Mouse (Mus musculus): ENCODE data around the gene Cdcp1.

Cdcp1 gene

DNA sequence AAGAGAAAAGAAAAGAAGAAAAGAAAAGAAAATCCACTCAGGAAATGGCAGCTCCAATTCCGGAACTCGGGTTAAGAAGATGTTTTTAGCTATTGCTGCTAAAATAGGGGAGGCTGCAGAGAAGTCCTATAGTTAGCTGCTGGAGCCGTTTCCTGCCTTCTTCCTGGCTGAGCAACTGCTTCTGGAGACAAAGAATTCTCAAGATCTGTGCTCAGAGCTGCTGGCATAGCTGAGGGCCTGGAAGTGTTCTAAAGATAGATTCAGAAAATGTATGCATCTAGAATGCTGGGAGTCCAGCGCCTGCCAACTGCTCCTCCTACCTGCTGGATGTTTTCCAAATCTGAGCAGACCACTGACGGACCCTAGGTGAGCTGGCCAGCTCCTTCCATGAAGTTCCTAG lies 4.0 kb upstream of the Cdcp1 start:
- DNase-seq (ENCODE audit: extremely low read depth, insufficient read length, low spot score): no peak

DNA sequence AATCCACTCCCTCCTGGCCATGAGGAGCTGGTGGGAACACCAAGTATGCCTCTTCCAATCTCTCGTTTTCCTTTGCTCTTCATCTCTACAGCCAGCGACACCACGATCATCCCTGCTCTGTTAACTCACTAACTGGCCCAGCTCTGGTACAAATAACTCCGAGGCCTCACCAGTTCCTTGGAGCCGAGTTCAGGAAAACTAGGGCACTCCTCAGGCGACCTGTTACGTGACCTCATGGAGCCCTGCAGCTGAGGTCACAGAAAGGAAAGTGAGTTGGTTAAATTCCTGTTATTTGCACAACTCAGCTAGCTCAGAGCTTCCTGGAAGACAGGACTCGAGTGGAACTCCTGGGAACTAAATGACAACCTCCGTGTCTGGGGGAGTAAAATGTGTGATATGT lies 2.5 kb downstream of the Cdcp1 start:
- DNase-seq (ENCODE audit: extremely low read depth, insufficient read length, low spot score): no peak

DNA sequence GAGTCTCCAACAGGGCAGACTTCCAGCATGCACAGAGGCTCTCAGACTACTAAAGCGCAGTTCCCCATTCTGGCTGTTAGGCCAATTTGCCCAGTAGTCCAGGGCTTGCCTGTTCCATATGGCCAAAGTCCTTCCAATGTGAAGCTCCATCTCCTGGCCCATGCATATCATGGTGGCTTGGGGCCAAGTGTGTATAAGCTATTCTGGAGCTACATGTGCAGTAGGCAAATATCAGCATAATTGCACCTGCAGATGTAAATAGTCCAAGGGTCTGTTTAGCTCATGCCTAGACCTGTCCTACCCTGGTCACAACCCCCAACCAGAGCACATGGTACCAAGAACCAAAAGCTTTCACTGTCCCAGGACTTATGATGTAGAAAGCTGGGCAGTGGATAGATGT lies 7.9 kb downstream of the Cdcp1 start:
- DNase-seq (ENCODE audit: extremely low read depth, insufficient read length, low spot score): no peak

DNA sequence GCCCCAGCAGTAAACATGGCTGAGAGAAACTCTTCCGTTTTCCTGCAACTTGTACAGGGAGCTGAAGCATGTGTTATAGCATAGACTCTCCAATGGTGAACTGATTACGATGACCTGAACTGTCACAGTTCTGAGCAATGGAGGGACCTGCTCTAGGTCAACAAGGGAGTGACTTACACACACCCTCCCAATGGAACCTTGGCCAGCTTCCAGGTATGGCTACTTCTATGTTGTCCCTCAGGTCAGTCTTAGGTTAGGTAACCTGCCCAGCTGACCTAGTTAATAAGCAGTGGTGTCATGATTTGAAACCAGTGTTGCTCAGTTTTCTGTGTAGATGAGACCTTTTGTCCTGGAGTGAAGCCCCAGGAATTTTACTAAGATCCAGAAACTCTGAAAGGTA lies 8.9 kb downstream of the Cdcp1 start:
- no peak for DNase-seq (ENCODE audit: extremely low read depth, insufficient read length, low spot score)

DNA sequence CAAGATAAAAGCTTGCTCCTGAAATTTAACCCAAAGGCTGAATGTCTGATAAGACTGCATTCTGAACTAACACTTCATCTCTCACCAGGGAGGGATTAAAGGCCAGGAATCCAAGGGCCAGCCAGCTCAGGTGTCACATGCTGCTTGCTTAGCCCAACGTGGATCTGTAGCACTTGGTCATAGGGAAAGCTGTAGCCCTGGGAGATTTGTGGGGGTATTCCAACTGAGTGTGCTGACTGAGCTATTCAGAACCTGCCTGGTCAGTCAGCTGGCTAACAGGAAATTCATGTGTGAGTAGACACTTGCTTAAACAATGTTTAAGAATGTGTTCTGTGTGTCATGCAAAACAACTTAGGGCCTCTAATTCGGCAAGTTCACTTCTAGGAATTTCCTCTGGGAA lies 9.3 kb downstream of the Cdcp1 start:
- no peak for DNase-seq (ENCODE audit: extremely low read depth, insufficient read length, low spot score)

DNA sequence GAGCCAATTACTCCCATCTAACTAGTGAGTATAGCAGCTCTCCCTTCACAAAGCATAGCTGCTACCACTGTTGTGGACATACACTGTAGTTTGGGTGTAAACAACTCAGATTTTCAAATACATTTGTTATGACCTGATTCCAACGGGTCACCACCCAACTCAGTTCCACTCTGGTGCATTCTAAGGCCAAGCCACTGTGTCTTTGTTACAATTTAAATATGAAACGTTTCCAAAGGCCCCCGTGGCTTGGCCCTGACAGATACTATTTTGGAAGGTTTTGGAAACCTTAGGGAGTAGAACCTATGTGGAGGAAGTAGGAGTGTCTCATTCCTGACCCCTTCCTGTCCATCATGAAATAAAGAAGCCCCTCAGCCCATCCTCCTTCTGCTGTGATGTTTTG lies 15.7 kb downstream of the Cdcp1 start:
- no peak for DNase-seq (ENCODE audit: extremely low read depth, insufficient read length, low spot score)

DNA sequence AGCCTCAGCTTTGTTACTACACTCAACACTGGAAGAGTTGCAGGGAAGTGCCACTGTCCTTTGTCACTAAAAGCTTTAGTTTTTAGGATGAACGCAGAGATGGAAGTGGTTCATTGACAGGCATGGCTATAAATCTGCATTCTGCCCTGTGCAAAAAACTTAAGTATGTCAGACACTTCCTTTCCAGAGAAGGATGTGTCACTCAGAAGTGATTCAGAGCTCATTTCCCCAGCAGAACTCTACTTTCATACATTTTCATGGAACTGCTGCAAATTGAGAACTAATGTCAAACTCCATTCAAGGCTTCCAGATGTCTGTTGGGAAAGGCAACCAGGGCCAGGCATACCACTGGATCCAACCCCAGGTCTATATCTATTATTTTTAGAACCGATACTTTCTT lies 27.6 kb downstream of the Cdcp1 start:
- no peak for DNase-seq (ENCODE audit: extremely low read depth, insufficient read length, low spot score)

DNA sequence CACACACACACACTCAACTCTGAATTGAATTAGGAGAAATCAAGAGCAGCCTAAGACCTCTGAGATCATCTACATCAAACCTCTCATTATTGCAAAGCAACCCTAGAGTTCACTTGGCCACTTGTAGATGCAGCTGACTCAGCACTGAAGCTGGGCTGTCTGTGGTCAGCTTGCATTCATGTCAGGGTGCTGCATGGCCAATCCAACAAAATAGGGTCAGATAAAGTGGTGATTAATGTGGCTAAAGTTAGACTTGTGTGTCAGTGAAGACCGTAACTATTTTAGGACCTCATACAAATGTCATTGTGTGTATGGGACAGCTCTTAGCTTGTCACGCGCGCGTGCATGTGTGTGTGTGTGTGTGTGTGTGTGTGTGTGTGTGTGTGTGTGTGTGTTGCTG lies 28.2 kb downstream of the Cdcp1 start:
- DNase-seq (ENCODE audit: extremely low read depth, insufficient read length, low spot score): peak; percentile 59

DNA sequence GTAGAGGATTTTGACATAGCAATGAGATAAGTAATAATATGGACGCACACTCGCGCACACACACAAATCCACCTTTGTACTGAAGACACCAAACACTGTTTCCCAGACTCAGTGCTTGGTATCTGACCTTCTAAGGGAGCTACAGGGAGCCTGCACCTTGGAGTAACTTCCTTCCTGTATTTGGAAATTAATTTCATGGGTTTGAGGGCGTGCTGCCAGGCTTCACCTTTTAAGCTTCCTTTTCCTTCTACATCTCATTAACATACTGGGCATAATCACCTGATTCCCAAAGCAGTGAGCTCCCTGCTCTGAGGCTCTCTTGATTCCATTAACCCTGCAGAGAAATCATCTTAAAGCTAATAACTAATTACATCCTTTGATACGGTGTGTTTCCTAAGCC lies 29.7 kb downstream of the Cdcp1 start:
- DNase-seq (ENCODE audit: extremely low read depth, insufficient read length, low spot score): no peak

DNA sequence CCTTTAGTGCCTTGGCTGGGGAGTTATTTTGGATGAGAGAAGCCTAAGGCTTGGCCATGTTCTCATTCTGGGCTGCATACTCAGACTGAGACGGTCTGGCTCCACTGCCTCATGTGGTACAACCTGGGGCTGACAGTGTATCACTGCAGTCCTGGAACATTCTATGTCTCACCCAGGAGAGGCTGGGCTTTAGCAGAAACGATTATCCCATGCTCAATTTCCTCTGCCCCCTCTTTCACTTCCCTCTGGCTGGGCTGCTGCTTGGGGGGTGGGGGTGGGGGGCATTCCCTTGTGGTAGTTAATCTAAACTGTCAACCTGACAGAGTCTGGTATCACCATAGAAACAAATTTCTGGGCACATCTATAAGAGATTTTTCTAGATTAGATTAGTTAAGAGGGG lies 30.3 kb downstream of the Cdcp1 start:
- no peak for DNase-seq (ENCODE audit: extremely low read depth, insufficient read length, low spot score)

DNA sequence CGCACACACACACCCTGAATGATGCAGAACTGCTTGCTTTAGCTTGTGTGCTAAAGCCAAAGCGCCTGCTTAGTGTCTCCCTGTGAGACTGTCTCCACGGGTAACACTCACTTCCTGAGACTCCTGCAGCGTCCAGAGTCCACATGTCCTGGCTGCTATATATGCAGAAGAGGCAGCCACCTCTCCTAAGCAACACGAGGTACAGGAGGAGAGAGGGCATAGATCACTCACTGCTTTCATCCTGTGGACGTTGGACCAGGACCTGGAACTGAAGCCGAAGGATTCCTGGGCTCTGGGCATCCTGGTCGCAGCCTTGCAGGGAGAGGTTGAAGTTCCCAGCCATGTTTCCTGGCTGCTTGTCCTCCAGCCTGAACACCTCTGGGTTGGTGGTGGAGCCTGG lies 32.6 kb downstream of the Cdcp1 start:
- no peak for DNase-seq (ENCODE audit: extremely low read depth, insufficient read length, low spot score)

DNA sequence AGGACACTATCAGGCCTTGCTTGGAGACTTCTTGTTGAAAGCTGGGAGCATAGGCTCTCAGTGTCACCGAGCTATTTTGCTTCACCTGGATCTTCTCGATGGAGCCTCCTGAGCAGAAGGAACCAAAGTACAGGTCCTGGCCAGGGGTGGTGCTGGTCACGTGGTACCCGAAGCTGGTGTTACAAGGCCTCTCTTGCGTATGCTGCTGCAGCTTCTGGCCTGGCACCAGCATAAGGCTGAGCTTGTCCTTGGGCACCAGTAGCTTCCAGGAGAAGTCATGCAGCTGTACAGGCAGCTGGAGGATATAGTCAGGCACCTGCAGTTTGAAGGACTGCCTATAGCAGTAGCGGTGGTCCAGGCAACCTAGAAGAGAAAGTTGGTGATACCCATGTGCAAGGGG lies 35.8 kb downstream of the Cdcp1 start:
- no peak for DNase-seq (ENCODE audit: extremely low read depth, insufficient read length, low spot score)

DNA sequence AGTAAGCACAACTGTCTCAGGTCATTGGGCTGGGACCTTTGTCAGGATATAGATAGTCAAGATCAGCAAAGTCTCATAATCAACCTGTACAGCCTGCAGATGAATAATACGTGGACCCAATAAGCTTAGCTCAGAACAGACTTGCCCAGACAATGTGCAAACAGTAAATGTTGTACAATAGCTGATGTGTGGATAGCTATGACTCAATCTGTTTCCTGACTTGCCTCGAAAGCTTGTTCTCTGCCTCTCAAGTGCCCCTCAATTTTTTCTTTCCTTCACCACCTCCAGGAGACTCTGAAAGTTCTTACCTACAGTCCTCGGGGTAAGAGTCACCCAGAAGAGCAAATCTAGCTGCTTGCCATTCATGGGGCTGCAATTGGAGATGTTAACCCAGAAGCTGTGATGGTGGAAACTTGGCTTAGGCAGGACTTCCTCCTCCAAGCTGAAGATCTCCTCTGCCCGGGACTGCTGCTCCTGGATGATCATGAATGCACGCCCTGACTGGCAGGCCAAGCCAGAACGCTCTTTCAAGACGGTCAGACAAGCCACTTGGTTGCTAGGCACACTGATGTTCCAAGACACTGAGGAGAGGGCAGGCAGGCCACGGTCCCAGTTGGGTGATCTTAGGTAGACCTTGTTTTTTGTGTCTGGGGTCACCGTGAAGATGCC lies 38.3 kb downstream of the Cdcp1 start:
- no peak for DNase-seq (ENCODE audit: extremely low read depth, insufficient read length, low spot score)

DNA sequence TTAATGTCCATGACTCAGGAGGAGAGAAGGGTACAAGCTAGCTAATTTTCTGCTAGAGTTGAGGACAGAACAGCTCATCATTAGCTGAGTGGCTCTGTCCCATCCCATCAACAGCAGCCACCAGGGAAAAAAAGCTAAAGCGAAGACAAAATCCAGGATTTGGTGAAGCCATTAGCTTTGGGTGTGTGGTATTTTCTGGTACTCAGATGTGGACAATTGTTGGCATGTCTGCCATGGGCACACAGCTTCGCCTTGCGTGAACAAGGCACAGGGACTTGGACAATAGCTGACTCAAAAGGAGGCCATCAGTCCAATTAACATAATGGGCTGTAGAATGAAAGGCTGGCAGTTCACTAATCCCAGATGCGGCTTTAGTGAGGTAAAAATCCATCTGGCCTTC lies 41.5 kb downstream of the Cdcp1 start:
- no peak for DNase-seq (ENCODE audit: extremely low read depth, insufficient read length, low spot score)

DNA sequence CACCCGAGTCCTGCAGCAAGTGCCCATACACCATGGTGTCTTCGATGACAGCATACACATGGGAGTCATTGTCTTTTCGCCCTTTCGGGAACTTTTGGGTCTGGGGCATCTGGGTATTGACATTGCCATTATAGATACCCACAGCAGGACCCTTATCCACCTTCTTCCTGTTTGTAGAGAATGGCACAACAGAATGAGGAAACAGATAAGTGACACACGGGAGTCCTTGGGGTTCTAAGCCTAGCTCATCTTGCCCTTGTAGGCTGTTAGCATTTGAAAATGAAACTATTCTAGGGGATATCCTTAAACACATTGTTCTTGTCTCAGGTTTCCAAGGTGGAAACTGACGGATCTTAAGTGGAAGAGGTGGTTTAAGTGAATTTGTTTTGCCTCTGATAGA lies 42.1 kb downstream of the Cdcp1 start:
- DNase-seq (ENCODE audit: extremely low read depth, insufficient read length, low spot score): no peak

DNA sequence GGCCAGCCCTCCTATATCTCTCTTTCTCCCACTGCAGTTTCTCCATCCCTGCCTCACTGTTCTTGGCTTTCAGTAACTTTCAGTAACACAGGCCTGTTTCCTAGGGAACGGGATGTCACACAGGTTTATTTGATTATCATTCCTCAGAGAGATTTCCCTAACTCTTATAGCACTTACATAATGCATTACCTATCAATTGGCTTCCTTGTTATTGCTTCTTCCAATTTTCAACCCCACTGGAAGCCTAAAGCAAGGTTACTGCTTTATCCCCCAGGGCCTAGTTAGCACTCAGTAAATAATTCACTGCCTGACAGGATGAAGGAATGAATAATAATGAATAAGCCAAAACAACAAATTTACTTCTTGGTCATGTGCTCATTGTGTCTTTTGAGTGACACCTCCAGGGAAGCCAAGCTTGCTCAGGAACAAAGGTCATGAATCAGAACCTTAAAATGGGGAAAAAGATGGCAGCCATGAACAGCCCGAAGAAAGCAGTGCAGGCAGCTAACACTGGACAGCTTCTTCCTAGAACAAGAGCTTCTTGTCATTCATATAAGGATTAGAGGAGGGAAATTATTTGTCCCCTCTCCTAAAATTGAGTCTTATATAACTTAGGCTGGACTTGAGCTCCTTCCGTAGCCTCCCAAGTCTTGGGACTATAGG lies 49.9 kb downstream of the Cdcp1 start:
- DNase-seq (ENCODE audit: extremely low read depth, insufficient read length, low spot score): no peak

DNA sequence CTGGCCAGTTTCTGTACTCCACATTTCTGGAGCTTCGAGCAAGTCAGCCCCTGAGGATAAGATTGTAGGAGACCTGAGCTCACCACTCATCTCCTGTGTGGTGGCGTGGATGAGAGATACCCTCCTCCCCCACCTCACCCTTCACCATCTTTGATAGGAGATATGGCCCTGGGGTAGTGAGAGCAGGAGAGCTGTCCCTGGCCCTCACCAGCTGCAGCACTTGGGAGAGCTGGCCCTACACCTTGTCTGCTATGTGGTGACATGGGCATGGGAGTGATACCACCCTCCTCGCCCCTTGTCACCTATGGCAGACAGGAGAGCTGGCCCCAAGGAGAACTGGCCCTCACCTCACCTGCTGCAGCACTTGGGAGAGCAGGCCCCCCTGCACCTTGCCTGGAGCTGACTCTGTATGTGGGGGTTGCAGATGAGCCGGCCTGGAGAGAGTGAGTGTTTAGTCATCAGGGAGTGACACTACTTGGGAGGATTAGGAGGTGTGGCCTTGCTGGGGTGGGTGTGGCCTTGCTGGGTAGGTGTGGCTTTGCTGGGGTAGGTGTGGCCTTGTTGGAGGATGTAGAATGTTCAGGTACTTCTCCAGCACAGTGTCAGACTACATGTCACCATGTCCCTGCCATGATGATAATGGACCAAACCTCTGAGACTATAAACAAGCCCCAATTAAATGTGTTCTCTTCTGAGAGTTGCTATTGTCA lies 52.7 kb downstream of the Cdcp1 start:
- DNase-seq (ENCODE audit: extremely low read depth, insufficient read length, low spot score): peak; percentile 30

DNA sequence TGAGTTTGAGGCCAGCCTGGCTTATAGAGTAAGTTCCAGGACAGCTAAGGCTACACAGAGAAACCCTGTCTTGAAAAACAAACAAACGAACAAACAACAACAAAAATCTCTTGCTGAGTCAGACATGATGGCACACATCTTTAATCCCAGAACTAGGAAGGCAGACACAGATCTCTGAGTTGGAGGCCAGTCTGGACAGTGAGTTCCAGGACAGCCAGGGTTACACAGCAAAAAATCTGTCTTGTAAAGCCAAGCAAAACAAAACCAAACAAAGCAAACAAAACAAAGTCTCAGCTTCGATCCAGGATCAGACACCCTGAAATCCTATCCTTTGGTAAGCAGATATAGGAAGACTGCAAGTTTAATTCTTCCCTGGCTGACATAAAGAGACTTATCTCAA lies 54.0 kb downstream of the Cdcp1 start:
- no peak for DNase-seq (ENCODE audit: extremely low read depth, insufficient read length, low spot score)

DNA sequence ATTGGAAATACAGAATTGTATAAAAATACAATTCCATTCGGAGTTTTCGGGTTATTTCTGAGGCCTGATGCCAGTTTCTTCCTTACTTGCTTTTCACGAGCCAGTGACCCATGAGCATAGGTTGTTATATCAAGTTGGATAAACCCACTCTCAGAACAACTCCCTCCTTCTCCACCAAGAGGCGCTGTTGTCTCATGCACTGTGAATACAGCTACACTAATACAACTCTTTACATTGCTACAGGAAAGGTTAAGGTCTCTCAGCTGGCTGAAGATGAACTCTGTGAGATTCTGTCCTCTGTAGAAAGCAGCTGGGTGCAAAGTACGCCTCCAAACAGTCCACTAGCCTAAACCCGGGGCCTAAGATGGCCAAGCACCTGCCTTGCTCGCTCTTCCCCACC lies 56.5 kb downstream of the Cdcp1 start:
- peak; percentile 38 for DNase-seq (ENCODE audit: extremely low read depth, insufficient read length, low spot score)

DNA sequence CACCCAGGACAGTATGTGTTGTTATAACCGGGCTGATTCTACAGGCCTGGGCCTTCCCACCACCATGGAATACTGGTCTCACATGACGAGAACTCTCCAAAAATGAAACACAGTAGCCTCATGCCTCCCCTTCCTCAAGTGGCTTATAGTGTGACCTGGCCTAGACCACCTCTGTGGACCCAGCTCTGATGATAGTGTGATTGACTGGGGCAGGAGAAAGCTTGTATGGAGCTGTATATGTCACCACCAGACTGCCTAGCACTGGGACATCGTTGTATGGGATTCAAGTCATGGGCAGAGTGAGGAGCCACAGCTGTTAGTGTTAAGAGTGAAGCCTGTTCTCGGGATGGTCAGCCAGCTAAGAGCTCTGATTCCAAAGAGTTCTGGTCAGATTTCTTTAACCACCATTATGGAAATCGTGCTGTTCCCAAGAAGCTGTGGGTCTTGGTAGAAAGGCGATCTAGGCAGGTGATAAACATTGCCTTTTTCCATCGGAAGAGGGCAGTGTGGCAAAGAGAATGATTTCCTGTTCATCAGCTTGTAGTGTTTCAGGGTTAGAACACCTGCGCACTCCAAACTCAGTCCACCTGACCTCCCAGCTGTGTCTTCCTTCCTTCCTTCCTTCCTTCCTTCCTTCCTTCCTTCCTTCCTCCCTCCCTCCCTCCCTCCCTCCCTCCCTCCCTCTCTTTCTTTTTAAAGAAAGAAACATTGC lies 57.6 kb downstream of the Cdcp1 start:
- no peak for DNase-seq (ENCODE audit: extremely low read depth, insufficient read length, low spot score)

DNA sequence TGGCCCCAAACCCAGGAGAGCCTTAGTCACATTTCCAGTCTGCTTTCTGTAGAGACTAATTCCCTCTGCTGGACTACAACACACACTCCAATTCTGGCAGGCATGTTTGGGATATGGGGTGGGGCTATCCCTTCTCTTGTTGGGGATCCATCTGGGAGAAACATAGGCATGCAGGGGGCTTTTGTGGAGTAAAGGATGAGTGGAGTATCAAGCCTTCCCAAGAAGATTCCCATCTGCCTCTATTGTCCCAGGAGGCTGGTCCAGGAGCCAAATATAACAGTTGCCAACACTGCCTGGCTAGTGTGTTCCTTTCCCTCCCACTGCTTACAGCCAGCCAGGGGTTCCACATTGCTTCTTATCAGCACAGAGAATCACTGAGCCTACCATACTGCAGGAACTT lies 58.1 kb downstream of the Cdcp1 start:
- no peak for DNase-seq (ENCODE audit: extremely low read depth, insufficient read length, low spot score)
